Mouse (Mus musculus): ENCODE measurements around the gene Psmd9.

The Psmd9 gene

GRCm38 (mm10) chr5:123137910-123138229 lies 31.3 kb upstream of the Psmd9 start:
- DNase-seq, result no peak

- peak; percentile 49 for DNase-seq
Observed at GRCm38 (mm10) chr5:123138230-123138911, 30.8 kb upstream of the Psmd9 start.

- DNase-seq, result peak; percentile 75
Observed at GRCm38 (mm10) chr5:123138953-123139721, 30.1 kb upstream of the Psmd9 start.

- DNase-seq, result no peak
Observed at GRCm38 (mm10) chr5:123139722-123140627, 29.2 kb upstream of the Psmd9 start.

DNA sequence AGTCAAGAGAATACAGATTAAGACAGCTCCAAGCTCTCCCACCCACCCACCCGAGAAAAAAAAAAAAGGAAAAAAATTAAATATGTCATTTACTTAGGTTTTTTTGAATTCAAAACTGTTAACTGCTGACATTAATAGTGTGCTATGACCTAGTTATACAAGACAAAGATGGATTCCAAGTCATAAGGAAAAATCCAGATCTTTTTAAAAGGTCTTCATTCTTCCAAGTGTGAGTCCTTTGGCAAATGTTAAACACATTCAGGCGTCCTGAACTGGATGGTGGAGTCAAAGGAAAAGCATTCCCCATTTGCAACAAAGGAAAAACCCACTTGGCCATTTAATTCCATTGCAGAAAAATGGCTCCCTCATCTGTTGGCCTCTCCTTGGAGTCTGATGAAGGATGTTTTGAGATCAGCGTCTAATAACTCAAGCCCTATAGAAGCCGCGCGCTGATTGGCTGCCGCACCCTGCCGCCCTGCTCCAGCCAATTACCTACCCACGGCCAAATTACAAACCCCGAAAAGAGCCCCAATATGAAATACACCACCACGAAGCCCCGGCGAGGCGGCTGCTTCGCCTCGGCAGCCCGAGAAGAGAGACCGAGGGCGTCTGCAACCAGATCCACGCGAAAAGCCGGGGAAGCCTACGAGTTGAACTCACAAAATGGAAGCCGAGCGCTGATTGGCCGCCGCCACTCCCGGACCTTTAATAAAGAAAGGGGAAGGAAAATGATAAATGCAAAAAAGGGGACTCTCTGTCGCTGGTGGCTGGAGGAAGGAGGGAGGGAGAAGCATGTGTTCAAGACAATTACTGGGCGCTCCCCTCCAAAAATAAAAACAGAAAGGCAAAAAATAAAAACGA lies 28.3 kb upstream of the Psmd9 start:
- DNase-seq, result peak; percentile 85

DNA sequence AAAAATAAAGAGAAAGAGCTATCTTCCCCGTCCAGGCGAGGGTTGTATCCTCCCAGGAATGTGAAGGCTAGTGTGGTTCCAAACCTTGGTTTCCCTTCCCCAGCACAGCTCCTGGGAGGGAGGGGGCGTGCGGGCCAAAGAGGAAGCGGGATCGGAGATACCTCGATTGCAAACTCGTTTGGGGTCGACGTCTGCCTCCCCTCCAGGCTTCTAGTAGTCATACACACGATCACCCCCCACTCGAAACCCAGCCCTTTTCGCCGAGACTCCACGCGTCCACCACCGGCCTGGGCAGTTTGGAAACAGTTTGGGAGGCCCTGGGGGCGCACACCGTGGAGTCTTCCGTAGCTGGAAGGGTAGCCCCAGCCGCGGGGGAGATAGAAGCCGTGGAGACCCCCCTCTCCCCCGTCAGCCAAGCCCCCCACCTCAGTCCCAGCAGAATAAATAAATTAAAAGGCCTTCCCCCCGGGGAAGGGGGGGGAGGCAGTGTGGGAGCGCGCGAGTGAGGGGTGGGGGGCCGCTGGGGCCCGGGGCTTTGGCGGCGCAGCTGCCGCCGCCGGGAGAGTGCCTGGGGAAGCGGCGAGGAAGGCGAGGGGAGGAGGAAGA lies 27.6 kb upstream of the Psmd9 start:
- peak; percentile 64 for DNase-seq

- no peak for DNase-seq
Observed at GRCm38 (mm10) chr5:123142161-123143157, 26.8 kb upstream of the Psmd9 start, which contains the start of gene Setd1b. Setd1b (plus strand) TSS chr5:123142193.

- DNase-seq, result no peak
Observed at GRCm38 (mm10) chr5:123143251-123143970, 25.8 kb upstream of the Psmd9 start.

DNA sequence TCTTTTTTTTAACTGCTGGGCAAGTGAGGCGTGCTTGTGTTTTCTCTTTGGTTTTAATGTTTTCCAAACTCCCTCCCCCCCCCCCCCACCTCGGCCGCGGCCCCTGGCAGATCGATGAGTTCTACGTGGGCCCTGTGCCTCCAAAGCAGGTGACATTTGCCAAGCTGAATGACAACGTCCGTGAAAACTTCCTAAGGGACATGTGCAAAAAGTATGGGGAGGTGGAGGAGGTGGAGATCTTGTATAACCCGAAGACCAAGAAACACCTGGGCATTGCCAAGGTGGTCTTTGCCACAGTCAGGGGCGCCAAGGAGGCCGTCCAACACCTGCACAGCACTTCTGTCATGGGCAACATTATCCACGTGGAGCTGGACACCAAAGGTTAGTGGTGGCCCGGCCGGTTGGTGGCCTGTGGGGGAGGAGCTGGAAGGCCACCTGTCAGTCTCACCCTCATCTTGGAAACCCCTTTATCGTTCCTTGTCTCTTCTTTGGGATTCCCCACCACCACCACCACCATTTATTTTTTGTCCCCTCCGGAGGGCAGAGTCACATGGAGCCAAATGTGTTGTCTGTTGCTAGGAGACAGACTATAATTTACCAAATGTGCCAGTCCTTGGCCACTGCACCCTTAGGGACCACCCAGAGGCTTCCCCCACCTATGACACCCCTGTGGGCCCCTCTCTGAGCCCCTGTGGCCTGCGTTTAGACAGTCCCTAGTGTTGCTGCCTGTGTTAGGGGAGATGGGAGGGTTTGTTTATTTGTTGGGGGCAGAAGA lies 25.1 kb upstream of the Psmd9 start:
- no peak for DNase-seq

- no peak for DNase-seq
Observed at GRCm38 (mm10) chr5:123144746-123145590, 24.2 kb upstream of the Psmd9 start.

- DNase-seq, result no peak
Observed at GRCm38 (mm10) chr5:123146357-123146756, 22.9 kb upstream of the Psmd9 start.

- DNase-seq, result no peak
Observed at GRCm38 (mm10) chr5:123147569-123147968, 21.6 kb upstream of the Psmd9 start.

GRCm38 (mm10) chr5:123148073-123148722 lies 21.0 kb upstream of the Psmd9 start:
- no peak for DNase-seq

DNA sequence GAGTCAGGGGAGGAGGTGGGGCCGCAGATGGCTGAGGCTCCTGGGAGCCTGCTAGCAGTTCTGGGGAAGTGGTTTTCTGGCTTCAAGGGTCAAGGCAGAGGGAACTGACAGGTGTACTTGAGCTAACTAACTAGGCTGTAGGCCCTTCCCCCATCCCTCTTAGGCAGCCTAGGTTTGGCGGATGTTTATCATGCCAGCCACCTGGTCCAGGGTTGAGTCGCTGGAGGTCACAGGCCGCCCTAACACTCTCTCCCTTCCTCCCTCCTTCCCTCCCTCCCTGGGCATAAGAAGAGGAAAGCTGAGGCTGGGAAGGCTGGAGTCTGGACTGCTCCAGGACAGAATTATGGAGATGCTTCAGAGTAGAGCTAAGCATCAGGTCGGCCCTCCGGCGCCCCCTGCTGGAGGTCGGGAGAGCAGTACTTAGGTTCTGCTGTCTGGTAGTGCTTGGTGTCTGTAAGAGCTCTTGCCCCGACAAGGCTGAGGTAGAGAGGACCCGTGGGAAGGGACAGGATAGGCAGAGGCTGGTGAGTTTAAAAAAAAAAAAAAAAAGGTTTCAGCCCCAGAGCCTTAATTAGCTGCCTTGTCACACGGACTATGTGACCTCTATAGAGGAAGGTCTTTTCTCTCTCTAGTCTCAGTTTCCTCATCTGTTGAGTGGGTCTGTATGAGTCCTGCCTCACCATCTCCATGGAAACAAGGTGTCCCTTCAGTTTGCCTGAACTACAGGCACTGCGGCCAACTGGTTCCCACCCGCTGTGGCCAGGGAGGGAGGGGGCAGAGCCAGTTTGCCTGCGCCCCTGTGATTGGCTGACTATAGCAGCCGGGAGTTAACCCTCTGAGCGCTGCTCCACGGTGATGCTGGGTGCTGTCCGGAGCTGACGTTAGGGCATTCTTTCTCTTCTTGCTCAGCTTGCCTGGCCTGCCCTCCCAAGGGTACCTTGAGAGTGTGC lies 19.5 kb upstream of the Psmd9 start:
- peak; percentile 96 for DNase-seq

- no peak for DNase-seq
Observed at GRCm38 (mm10) chr5:123150641-123151040, 18.6 kb upstream of the Psmd9 start.

DNA sequence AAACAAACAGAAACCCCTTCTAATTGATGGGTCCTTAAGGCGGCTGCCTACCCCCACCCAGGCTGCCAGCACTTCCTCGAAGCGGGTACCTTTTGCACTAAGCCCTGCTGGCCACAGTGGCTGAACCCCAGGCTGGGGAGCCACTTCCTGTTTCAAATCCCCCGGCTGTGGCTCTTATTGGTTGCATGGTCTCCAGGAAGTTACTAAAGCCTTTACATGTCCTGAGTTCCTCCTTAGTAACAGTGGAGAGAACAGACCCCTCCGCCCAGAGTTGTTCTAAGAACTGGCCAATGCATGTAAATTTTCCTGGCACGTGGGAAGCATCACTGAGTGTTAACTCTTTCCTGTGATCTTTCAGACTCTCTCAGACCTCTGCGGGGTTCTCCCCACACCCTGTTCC lies 18.1 kb upstream of the Psmd9 start:
- DNase-seq, result no peak

Data from right cerebral cortex, postnatal 4 days (tissue).